Mouse (Mus musculus) stomach, embryonic 15.5 days (tissue): ENCODE measurements around the gene Arl16. TPM values are rescaled to one million over a fixed set of nuclear protein-coding genes. Genes with fewer than 3 reads are reported as not detected.

Experiments
- polyA plus RNA-seq: library from polyadenylated mRNA; unstranded; fragments of >200 nt; fragmentation: Nextera tagmentation; extraction: Ambion mirVana; gene quantifications from 2 replicates; pipeline ENCODE4 v1.2.1, GENCODE M21; 2015

Gene Arl16
- polyA plus RNA-seq, 1 experiment from 2014 or later, result 42.7 TPM

Other genes starting within 250 kb of the Arl16 start
- gene Bahcc1, start 234.7 kb downstream of the Arl16 start, polyA plus RNA-seq, result 7.2 and 7.9 TPM in 2 replicates
- gene Actg1, start 119.1 kb downstream of the Arl16 start, polyA plus RNA-seq, result 2,501 and 2,557 TPM in 2 replicates
- gene Fscn2, start 106.1 kb downstream of the Arl16 start, polyA plus RNA-seq, result 0.49 and 0.85 TPM in 2 replicates
- 31.5 and 33.0 TPM in 2 replicates for gene Faap100, start 88.8 kb downstream of the Arl16 start, polyA plus RNA-seq
- gene Nploc4, start 29.9 kb downstream of the Arl16 start, polyA plus RNA-seq, result 28.1 and 29.8 TPM in 2 replicates
- not detected in 2 replicates for gene Tspan10, start 25.0 kb downstream of the Arl16 start, polyA plus RNA-seq
- gene Pde6g, start 14.1 kb downstream of the Arl16 start, polyA plus RNA-seq, result 0.26 TPM in 1 of 2 replicates, not detected in the other
- 15.7 and 16.1 TPM in 2 replicates for gene Oxld1, start 9.5 kb downstream of the Arl16 start, polyA plus RNA-seq
- gene Ccdc137, start 9.5 kb downstream of the Arl16 start, polyA plus RNA-seq, result 30.5 and 32.2 TPM in 2 replicates
- 157 and 168 TPM in 2 replicates for gene Mrpl12, start 17.0 kb upstream of the Arl16 start, polyA plus RNA-seq
- gene Slc25a10, start 24.2 kb upstream of the Arl16 start, polyA plus RNA-seq, result 70.7 and 71.4 TPM in 2 replicates
- gene Gcgr, start 63.1 kb upstream of the Arl16 start, polyA plus RNA-seq, result 1.7 and 2.4 TPM in 2 replicates
- 167 TPM in 2 replicates for gene Mcrip1, start 82.1 kb upstream of the Arl16 start, polyA plus RNA-seq
- 0.59 TPM in 1 of 2 replicates, not detected in the other for gene Ppp1r27, start 83.5 kb upstream of the Arl16 start, polyA plus RNA-seq
- 954 and 1,026 TPM in 2 replicates for gene P4hb, start 105.6 kb upstream of the Arl16 start, polyA plus RNA-seq
- 537 and 556 TPM in 2 replicates for gene Arhgdia, start 114.0 kb upstream of the Arl16 start, polyA plus RNA-seq
- 420 and 451 TPM in 2 replicates for gene Alyref, start 130.8 kb upstream of the Arl16 start, polyA plus RNA-seq
- 196 and 200 TPM in 2 replicates for gene Anapc11, start 130.8 kb upstream of the Arl16 start, polyA plus RNA-seq
- gene Npb, start 140.9 kb upstream of the Arl16 start, polyA plus RNA-seq, result 9.8 and 12.1 TPM in 2 replicates
- gene Pcyt2, start 150.3 kb upstream of the Arl16 start, polyA plus RNA-seq, result 183 and 188 TPM in 2 replicates
- gene Sirt7, start 157.6 kb upstream of the Arl16 start, polyA plus RNA-seq, result 38.1 and 39.0 TPM in 2 replicates
- 29.3 and 31.9 TPM in 2 replicates for gene Mafg, start 166.0 kb upstream of the Arl16 start, polyA plus RNA-seq
- gene Pycr1, start 176.2 kb upstream of the Arl16 start, polyA plus RNA-seq, result 32.5 and 32.7 TPM in 2 replicates
- gene Myadml2, start 180.6 kb upstream of the Arl16 start, polyA plus RNA-seq, result 0.28 and 0.44 TPM in 2 replicates
- gene Notum, start 193.6 kb upstream of the Arl16 start, polyA plus RNA-seq, result 3.9 and 4.9 TPM in 2 replicates
- 105 and 113 TPM in 2 replicates for gene Aspscr1, start 205.4 kb upstream of the Arl16 start, polyA plus RNA-seq
- 155 and 158 TPM in 2 replicates for gene Cenpx, start 246.1 kb upstream of the Arl16 start, polyA plus RNA-seq
- gene Lrrc45, start 246.3 kb upstream of the Arl16 start, polyA plus RNA-seq, result 55.7 and 57.3 TPM in 2 replicates